Mouse (Mus musculus): ENCODE data around the gene Hectd4. TPM values are rescaled to one million over a fixed set of nuclear protein-coding genes. Genes with fewer than 3 reads are reported as not detected.

Gene Hectd4
- total and polyA plus RNA-seq, 3 experiments, result 9.8 to 23.1 (median 22.6) TPM

DNA sequence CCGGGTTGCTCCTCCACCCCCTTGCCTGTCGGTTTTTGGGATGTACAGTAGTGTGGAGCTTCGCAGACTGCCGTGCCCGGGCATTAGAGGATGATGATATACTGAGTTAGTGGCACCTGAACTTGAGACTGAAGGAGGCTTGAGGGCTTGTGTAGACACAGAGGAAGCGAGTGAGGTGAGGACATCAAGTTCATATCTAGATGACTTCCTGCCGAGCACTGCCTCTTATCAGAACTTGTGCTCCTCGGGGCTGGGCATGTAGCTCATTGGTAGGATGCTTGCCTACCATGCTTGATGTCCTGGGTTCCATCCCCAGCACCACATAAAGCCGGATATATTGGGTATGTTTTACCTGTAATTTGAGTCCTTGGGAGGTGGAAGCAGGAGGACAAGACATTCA, 10.8 kb downstream of the Hectd4 start:
- no peaks in the 10 kb centered on the region for H3K36me3 ChIP-seq (ENCODE audit: control insufficient read depth, insufficient read depth, low read length)
- no peaks in the 10 kb centered on the region for H3K27me3 ChIP-seq (ENCODE audit: control insufficient read depth, insufficient read depth, low read length)
- no peak overlapping the region for H3K27ac ChIP-seq
- no peak for DNase-seq
- H3K4me3 ChIP-seq, result no peak overlapping the region
- H3K79me2 ChIP-seq (replicated peaks; ENCODE audit: control insufficient read depth, insufficient read depth, low read length), result peaks cover 20% of the 10 kb centered on the region
- intact Hi-C loops (cut with DNase I), result no loop called here
- peaks cover 5% of the 10 kb centered on the region for H3K4me1 ChIP-seq (ENCODE audit: control insufficient read depth, insufficient read depth, low read length)
- H3K9ac ChIP-seq (ENCODE audit: low read depth, low read length), result no peak overlapping the region
- WGBS, result 65% methylated on average over 9 of the region's 9 CpGs
- TF ChIP-seq POLR2A (IDR thresholded peaks at IDR 0.05; ENCODE audit: insufficient read depth, low read depth, low read length), result no peak
- no peak for TF ChIP-seq EP300 (IDR thresholded peaks at IDR 0.05; ENCODE audit: insufficient read depth, low read depth, low read length)
- TF ChIP-seq CTCF (IDR thresholded peaks at IDR 0.05), result no peak

DNA sequence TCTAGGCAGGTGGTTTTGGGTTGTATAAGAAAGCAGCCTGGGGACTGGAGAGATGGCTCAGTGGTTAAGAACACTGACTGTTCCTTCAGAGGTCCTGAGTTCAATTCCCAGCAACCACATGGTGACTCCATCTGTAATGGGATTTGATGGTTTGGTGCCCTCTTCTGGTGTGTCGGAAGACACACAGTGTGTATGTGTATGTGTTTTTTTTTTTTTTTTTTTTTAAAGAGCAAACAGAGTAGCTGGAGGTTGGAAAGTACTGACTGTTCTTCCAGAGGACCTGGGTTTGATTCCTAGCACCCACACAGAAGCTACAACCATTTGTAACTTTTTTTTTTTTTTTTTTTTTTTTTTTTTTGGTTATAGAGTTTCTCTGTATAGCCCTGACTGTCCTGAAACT, 12.8 kb downstream of the Hectd4 start:
- no peak for DNase-seq
- no peaks in the 10 kb centered on the region for H3K36me3 ChIP-seq (ENCODE audit: control insufficient read depth, insufficient read depth, low read length)
- intact Hi-C loops (cut with DNase I), result no loop called here
- TF ChIP-seq CTCF (IDR thresholded peaks at IDR 0.05) (no peak), POLR2A (IDR thresholded peaks at IDR 0.05; ENCODE audit: insufficient read depth, low read depth, low read length) (no peak), EP300 (IDR thresholded peaks at IDR 0.05; ENCODE audit: insufficient read depth, low read depth, low read length) (no peak)
- no peak overlapping the region for H3K4me3 ChIP-seq
- WGBS, result 95% methylated on average over 1 of the region's 1 CpGs
- H3K79me2 ChIP-seq (replicated peaks; ENCODE audit: control insufficient read depth, insufficient read depth, low read length), result peaks cover 15% of the 10 kb centered on the region
- H3K4me1 ChIP-seq (ENCODE audit: control insufficient read depth, insufficient read depth, low read length), result peaks cover 3% of the 10 kb centered on the region
- H3K27me3 ChIP-seq (ENCODE audit: control insufficient read depth, insufficient read depth, low read length), result no peaks in the 10 kb centered on the region
- no peak overlapping the region for H3K9ac ChIP-seq (ENCODE audit: low read depth, low read length)
- H3K27ac ChIP-seq, result no peak overlapping the region

DNA sequence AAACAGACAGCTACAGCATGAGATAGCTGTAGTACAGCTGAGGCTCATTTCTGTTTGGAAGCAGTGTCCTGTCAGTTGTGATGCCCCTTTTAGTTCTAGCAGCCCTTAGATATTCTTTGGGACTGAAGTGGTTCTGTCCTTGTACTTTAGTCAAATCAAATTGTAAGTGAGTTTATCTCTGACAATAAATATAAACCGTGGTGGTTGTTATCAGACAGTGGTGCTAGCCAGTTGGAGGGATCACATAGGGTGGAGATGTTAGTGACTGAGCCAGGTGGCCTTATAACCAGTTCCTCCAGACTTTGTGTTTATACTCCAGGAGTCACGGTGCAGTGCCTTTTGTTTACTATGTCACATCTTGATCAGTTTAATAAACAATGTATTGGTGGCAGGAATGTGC, 13.7 kb downstream of the Hectd4 start:
- Histone ChIP-seq H3K4me3 (no peak overlapping the region), H3K27ac (no peak overlapping the region), H3K79me2 (replicated peaks; ENCODE audit: control insufficient read depth, insufficient read depth, low read length) (peaks cover 10% of the 10 kb centered on the region), H3K9ac (ENCODE audit: low read depth, low read length) (no peak overlapping the region), H3K4me1 (ENCODE audit: control insufficient read depth, insufficient read depth, low read length) (peaks cover 3% of the 10 kb centered on the region), H3K36me3 (ENCODE audit: control insufficient read depth, insufficient read depth, low read length) (no peaks in the 10 kb centered on the region), H3K27me3 (ENCODE audit: control insufficient read depth, insufficient read depth, low read length) (no peaks in the 10 kb centered on the region)
- DNase-seq, result no peak
- WGBS, result 44% methylated on average over 2 of the region's 2 CpGs
- TF ChIP-seq POLR2A (IDR thresholded peaks at IDR 0.05; ENCODE audit: insufficient read depth, low read depth, low read length) (no peak), CTCF (IDR thresholded peaks at IDR 0.05) (no peak), EP300 (IDR thresholded peaks at IDR 0.05; ENCODE audit: insufficient read depth, low read depth, low read length) (no peak)
- intact Hi-C loops (cut with DNase I), result no loop called here

DNA sequence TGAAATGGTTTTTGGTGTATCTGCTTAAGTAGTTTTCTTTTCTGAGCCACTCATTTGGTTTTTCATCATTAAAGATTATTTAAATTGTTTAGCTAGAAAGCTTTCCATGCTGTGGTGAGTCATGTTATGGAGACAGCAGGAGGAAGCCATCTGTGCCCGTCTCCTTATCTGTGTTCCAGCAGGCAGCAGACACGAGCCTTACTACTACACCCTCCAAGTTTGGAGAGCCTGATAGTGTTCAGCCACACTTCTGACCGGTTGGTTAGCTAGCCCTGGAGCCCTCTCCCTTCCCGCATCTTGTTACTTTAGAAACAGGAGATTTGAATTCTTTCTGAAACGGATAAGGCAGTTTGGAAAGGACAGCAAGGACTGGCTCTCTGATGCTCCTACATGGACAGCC, 16.2 kb downstream of the Hectd4 start:
- H3K27ac ChIP-seq, result no peak overlapping the region

DNA sequence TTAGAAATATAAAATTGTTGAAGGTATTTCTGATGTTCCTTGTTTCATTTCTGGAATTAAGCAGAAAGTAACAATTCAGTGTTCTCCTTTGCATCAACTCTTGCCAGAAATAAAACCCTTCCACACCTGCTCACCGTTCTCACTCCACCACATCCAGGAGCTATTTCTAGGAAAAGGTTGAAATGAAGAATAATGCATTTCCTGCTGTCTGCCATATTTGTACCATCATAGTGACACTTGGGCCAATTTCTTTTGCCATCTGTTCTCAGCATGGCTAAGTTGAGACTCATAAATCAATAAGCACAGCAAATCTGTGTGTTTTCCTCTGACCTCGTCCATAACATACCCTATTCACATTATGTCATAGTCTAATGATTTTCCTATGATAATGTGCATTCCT, 18.2 kb downstream of the Hectd4 start:
- no peak overlapping the region for H3K9ac ChIP-seq (ENCODE audit: low read depth, low read length)
- H3K79me2 ChIP-seq (replicated peaks; ENCODE audit: control insufficient read depth, insufficient read depth, low read length), result peaks cover 7% of the 10 kb centered on the region; the same call in 1 of the 2 replicates
- 82% methylated on average over 2 of the region's 2 CpGs for WGBS
- no peaks in the 10 kb centered on the region for H3K36me3 ChIP-seq (ENCODE audit: control insufficient read depth, insufficient read depth, low read length)
- H3K27me3 ChIP-seq (ENCODE audit: control insufficient read depth, insufficient read depth, low read length), result no peaks in the 10 kb centered on the region
- H3K27ac ChIP-seq, result no peak overlapping the region
- intact Hi-C loops (cut with DNase I), result no loop called here
- peaks cover 4% of the 10 kb centered on the region for H3K4me1 ChIP-seq (ENCODE audit: control insufficient read depth, insufficient read depth, low read length)
- TF ChIP-seq CTCF (IDR thresholded peaks at IDR 0.05) (no peak), POLR2A (IDR thresholded peaks at IDR 0.05; ENCODE audit: insufficient read depth, low read depth, low read length) (no peak), EP300 (IDR thresholded peaks at IDR 0.05; ENCODE audit: insufficient read depth, low read depth, low read length) (no peak)
- no peak overlapping the region for H3K4me3 ChIP-seq
- DNase-seq, result no peak

More for the DNA sequence above, 16.2 kb downstream of the Hectd4 start:
- DNase-seq, result peak in 1 of 2 experiments; percentile 24
- TF ChIP-seq EP300 (IDR thresholded peaks at IDR 0.05; ENCODE audit: insufficient read depth, low read depth, low read length) (0 out of 2 replicates have a peak, but pooled peaks have one; percentile 61), CTCF (IDR thresholded peaks at IDR 0.05) (no peak), POLR2A (IDR thresholded peaks at IDR 0.05; ENCODE audit: insufficient read depth, low read depth, low read length) (no peak)
- no peaks in the 10 kb centered on the region for H3K36me3 ChIP-seq (ENCODE audit: control insufficient read depth, insufficient read depth, low read length)
- 28% methylated on average over 5 of the region's 5 CpGs for WGBS
- intact Hi-C loops (cut with DNase I), result no loop called here
- no peak overlapping the region for H3K4me3 ChIP-seq
- no peaks in the 10 kb centered on the region for H3K27me3 ChIP-seq (ENCODE audit: control insufficient read depth, insufficient read depth, low read length)
- H3K4me1 ChIP-seq (ENCODE audit: control insufficient read depth, insufficient read depth, low read length), result peaks cover 4% of the 10 kb centered on the region
- peaks cover 8% of the 10 kb centered on the region for H3K79me2 ChIP-seq (replicated peaks; ENCODE audit: control insufficient read depth, insufficient read depth, low read length)
- no peak overlapping the region for H3K9ac ChIP-seq (ENCODE audit: low read depth, low read length)

DNA sequence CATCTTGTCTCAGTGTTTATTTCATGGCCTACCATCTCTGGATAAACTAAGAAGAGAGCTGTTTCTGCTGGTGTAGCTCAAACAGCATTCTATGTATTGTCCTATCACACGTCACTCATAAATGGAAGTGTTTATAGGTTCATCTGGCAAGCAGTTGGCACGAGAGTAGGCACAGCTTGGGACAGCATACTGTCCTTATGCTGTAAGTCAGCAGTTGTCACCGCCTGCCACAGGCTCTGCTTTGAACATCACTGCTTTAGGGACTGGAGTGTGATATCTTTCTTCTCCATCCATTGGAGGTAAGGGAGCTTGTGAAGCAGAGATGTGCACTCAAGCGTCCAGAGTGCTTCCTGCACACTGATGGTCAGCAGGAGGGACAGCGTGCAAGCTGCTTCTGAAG, 19.8 kb downstream of the Hectd4 start:
- H3K79me2 ChIP-seq (replicated peaks; ENCODE audit: control insufficient read depth, insufficient read depth, low read length), result peaks cover 2% of the 10 kb centered on the region
- no peak overlapping the region for H3K4me3 ChIP-seq
- no peak overlapping the region for H3K27ac ChIP-seq
- no peak overlapping the region for H3K9ac ChIP-seq (ENCODE audit: low read depth, low read length)
- TF ChIP-seq CTCF (IDR thresholded peaks at IDR 0.05) (no peak), POLR2A (IDR thresholded peaks at IDR 0.05; ENCODE audit: insufficient read depth, low read depth, low read length) (no peak), EP300 (IDR thresholded peaks at IDR 0.05; ENCODE audit: insufficient read depth, low read depth, low read length) (no peak)
- no peak for DNase-seq
- H3K4me1 ChIP-seq (ENCODE audit: control insufficient read depth, insufficient read depth, low read length), result peaks cover 1% of the 10 kb centered on the region
- no peaks in the 10 kb centered on the region for H3K36me3 ChIP-seq (ENCODE audit: control insufficient read depth, insufficient read depth, low read length)
- no peaks in the 10 kb centered on the region for H3K27me3 ChIP-seq (ENCODE audit: control insufficient read depth, insufficient read depth, low read length)
- 78% methylated on average over 5 of the region's 5 CpGs for WGBS
- intact Hi-C loops (cut with DNase I), result no loop called here

Data from heart, adult 2 months (tissue).